Mouse (Mus musculus): Measurements from ENCODE around the gene Clec4a1.

The Clec4a1 gene

GRCm38 (mm10) chr6:122921451-122921850 is at the start of gene Clec4a1:
Gene Clec4a1 (plus strand): TSS chr6:122921848.
- no peak for DNase-seq

- DNase-seq: no peak
Measured at GRCm38 (mm10) chr6:122872800-122873199, 48.8 kb upstream of the Clec4a1 start.

- peak; percentile 98 for DNase-seq
Measured at GRCm38 (mm10) chr6:122873871-122874719, 47.6 kb upstream of the Clec4a1 start, which contains the start of gene Necap1. Gene Necap1 (plus strand): TSS chr6:122874474.

- DNase-seq: no peak
Measured at GRCm38 (mm10) chr6:122874720-122875389, 46.8 kb upstream of the Clec4a1 start.

- no peak for DNase-seq
Measured at GRCm38 (mm10) chr6:122879141-122879735, 42.4 kb upstream of the Clec4a1 start.

GRCm38 (mm10) chr6:122879781-122880505 is 41.7 kb upstream of the Clec4a1 start:
- DNase-seq: peak; percentile 21

- no peak for DNase-seq
Measured at GRCm38 (mm10) chr6:122881287-122881686, 40.4 kb upstream of the Clec4a1 start.

GRCm38 (mm10) chr6:122883603-122884002 is 38.0 kb upstream of the Clec4a1 start:
- DNase-seq: no peak

GRCm38 (mm10) chr6:122889599-122889998 is 32.0 kb upstream of the Clec4a1 start:
- DNase-seq: no peak

- DNase-seq: peak; percentile 67
Measured at GRCm38 (mm10) chr6:122892442-122893049, 29.1 kb upstream of the Clec4a1 start.

GRCm38 (mm10) chr6:122919922-122920321 is 1.7 kb upstream of the Clec4a1 start:
- DNase-seq: no peak

GRCm38 (mm10) chr6:122934845-122935244 is 13.2 kb downstream of the Clec4a1 start:
- no peak for DNase-seq

GRCm38 (mm10) chr6:122939618-122940017 is 18.0 kb downstream of the Clec4a1 start:
- DNase-seq: no peak

GRCm38 (mm10) chr6:122946760-122947159 is 25.1 kb downstream of the Clec4a1 start:
- no peak for DNase-seq

GRCm38 (mm10) chr6:122952401-122952800 is 30.8 kb downstream of the Clec4a1 start, which contains the start of gene Clec4a3:
Gene Clec4a3 (plus strand): TSS chr6:122952515.
- no peak for DNase-seq

GRCm38 (mm10) chr6:122964562-122964961 is 42.9 kb downstream of the Clec4a1 start:
- DNase-seq: no peak

- no peak for DNase-seq
Measured at GRCm38 (mm10) chr6:122969048-122969447, 47.4 kb downstream of the Clec4a1 start.
